Mouse (Mus musculus) ovary, postnatal 10 days (tissue): ENCODE measurements around the gene Polk.

Experiments
- DNase-seq: peaks from one replicate; pipeline ENCODE4 v3.0.0; 2022; ENCODE audit warnings: low spot score

Gene Polk

GRCm38 (mm10) chr13:96528776-96529175, 13.6 kb downstream of the Polk start:
- DNase-seq, result no peak

- no peak for DNase-seq
Observed at GRCm38 (mm10) chr13:96527856-96528255, 14.5 kb downstream of the Polk start.

GRCm38 (mm10) chr13:96527022-96527421, 15.4 kb downstream of the Polk start:
- DNase-seq, result no peak

GRCm38 (mm10) chr13:96521294-96521693, 21.1 kb downstream of the Polk start:
- DNase-seq, result no peak

GRCm38 (mm10) chr13:96517335-96517734, 25.0 kb downstream of the Polk start:
- no peak for DNase-seq

GRCm38 (mm10) chr13:96516249-96516648, 26.1 kb downstream of the Polk start:
- no peak for DNase-seq

- no peak for DNase-seq
Observed at GRCm38 (mm10) chr13:96514154-96514942, 28.0 kb downstream of the Polk start.

GRCm38 (mm10) chr13:96511893-96512292, 30.5 kb downstream of the Polk start:
- no peak for DNase-seq

- DNase-seq, result no peak
Observed at GRCm38 (mm10) chr13:96511262-96511661, 31.1 kb downstream of the Polk start.

- DNase-seq, result no peak
Observed at GRCm38 (mm10) chr13:96510635-96511034, 31.7 kb downstream of the Polk start.

GRCm38 (mm10) chr13:96507541-96507940, 34.8 kb downstream of the Polk start:
- DNase-seq, result no peak

- DNase-seq, result no peak
Observed at GRCm38 (mm10) chr13:96506313-96506712, 36.1 kb downstream of the Polk start.

- no peak for DNase-seq
Observed at GRCm38 (mm10) chr13:96505661-96506060, 36.7 kb downstream of the Polk start.

GRCm38 (mm10) chr13:96499891-96500290, 42.5 kb downstream of the Polk start:
- no peak for DNase-seq

- DNase-seq, result no peak
Observed at GRCm38 (mm10) chr13:96496630-96497029, 45.7 kb downstream of the Polk start.

GRCm38 (mm10) chr13:96490433-96490832, 51.9 kb downstream of the Polk start, which contains the start of gene Gm17622:
Gene Gm17622, plus strand, starts transcription at chr13:96490733.
- DNase-seq, result no peak

GRCm38 (mm10) chr13:96487968-96488367, 54.4 kb downstream of the Polk start:
- no peak for DNase-seq

GRCm38 (mm10) chr13:96487230-96487629, 55.1 kb downstream of the Polk start:
- no peak for DNase-seq

GRCm38 (mm10) chr13:96478991-96479390, 63.4 kb downstream of the Polk start:
- DNase-seq, result no peak

- DNase-seq, result no peak
Observed at GRCm38 (mm10) chr13:96477226-96477625, 65.2 kb downstream of the Polk start.

- no peak for DNase-seq
Observed at GRCm38 (mm10) chr13:96470957-96471356, 71.4 kb downstream of the Polk start, which contains the start of gene Ankdd1b. Gene Ankdd1b, minus strand, starts transcription at chr13:96471198.

- no peak for DNase-seq
Observed at GRCm38 (mm10) chr13:96470556-96470955, 71.8 kb downstream of the Polk start.

GRCm38 (mm10) chr13:96468678-96469077, 73.7 kb downstream of the Polk start:
- DNase-seq, result no peak

GRCm38 (mm10) chr13:96465315-96465714, 77.1 kb downstream of the Polk start:
- DNase-seq, result no peak
